8 mouse cellular contexts compared by ENCODE assay signal in genomic region chrX:36873765-36874164, GRCm38 (mm10). TPM values are rescaled to one million over a fixed set of nuclear protein-coding genes. Genes with fewer than 3 reads are reported as not detected.
DNase-seq lines count a peak whose midpoint lies in the region; ATAC-seq and TF ChIP-seq lines count a peak whose summit lies in the region.

Gene Ube2a, plus strand, starts transcription at chrX:36873900.
Gene C330007P06Rik, minus strand, starts transcription at chrX:36874111.

- no peaks in the 10 kb centered on the region for H3K9me3 ChIP-seq in midbrain, embryonic 16.5 days (replicated peaks; ENCODE audit: control insufficient read depth, low read length, poor library complexity, severe bottlenecking)

- no peaks in the 10 kb centered on the region for H3K27me3 ChIP-seq in midbrain, embryonic 16.5 days (ENCODE audit: control insufficient read depth, insufficient read depth, low read depth, low read length)

- H3K4me3 ChIP-seq in lung, adult 2 months (replicated peaks; ENCODE audit: extremely low read depth, low read depth, low read length): peak within 1 kb of the TSS; percentile 87
- H3K4me3 ChIP-seq in brown adipose tissue, adult 24 weeks (ENCODE audit: insufficient read depth, low read depth, low read length): peak within 1 kb of the TSS; percentile 96
- H3K4me3 ChIP-seq in midbrain, embryonic 16.5 days (ENCODE audit: low read depth, low read length): peak within 1 kb of the TSS; percentile 70

- H3K4me2 ChIP-seq in midbrain, embryonic 16.5 days (ENCODE audit: low read length): peak within 1 kb of the TSS; percentile 63

- TF ChIP-seq CTCF in lung, adult 2 months (IDR thresholded peaks at IDR 0.05; ENCODE audit: insufficient read depth, low read length): no peak

- H3K36me3 ChIP-seq in midbrain, embryonic 16.5 days (ENCODE audit: control insufficient read depth, insufficient read depth, low read length): no peaks in the 10 kb centered on the region

- no peak for TF ChIP-seq POLR2A in lung, adult 2 months (IDR thresholded peaks at IDR 0.05; ENCODE audit: borderline replicate concordance, extremely low read depth, low read depth, low read length)

- peak within 1 kb of the TSS; percentile 77 for H3K9ac ChIP-seq in midbrain, embryonic 16.5 days (ENCODE audit: low read depth, low read length)

- 33% methylated on average over 8 of the region's 8 CpGs for WGBS in lung, adult 2 months
- 20% methylated on average over 8 of the region's 8 CpGs for WGBS in midbrain, embryonic 16.5 days

- no peak for DNase-seq in lung, adult 2 months
- no peak for DNase-seq in lung, postnatal 25 days (ENCODE audit: low spot score)
- no peak for DNase-seq in heart, adult 8-10 months (ENCODE audit: low spot score)
- DNase-seq in layer of hippocampus, postnatal 36 days: no peak
- DNase-seq in ovary, adult 18-20 months (ENCODE audit: low spot score): no peak
- no peak for DNase-seq in cerebellum, postnatal 10 days

- peak; percentile 43 for ATAC-seq in midbrain, embryonic 16.5 days

- H3K27ac ChIP-seq in brown adipose tissue, adult 24 weeks (replicated peaks; ENCODE audit: low read depth, low read length): peak within 1 kb of the TSS; percentile 78
- H3K27ac ChIP-seq in midbrain, embryonic 16.5 days (ENCODE audit: low read length): peak within 1 kb of the TSS; percentile 76

- peaks cover 3% of the 10 kb centered on the region for H3K4me1 ChIP-seq in lung, adult 2 months (ENCODE audit: control insufficient read depth, insufficient read depth, low read length)
- H3K4me1 ChIP-seq in brown adipose tissue, adult 24 weeks (ENCODE audit: control insufficient read depth, insufficient read depth, insufficient read length, low read length): no peaks in the 10 kb centered on the region; the same call in 1 of the 2 replicates
- H3K4me1 ChIP-seq in midbrain, embryonic 16.5 days (ENCODE audit: control insufficient read depth, insufficient read depth, low read length): peaks cover 4% of the 10 kb centered on the region; the same call in 1 of the 2 replicates

RNA-seq across cellular contexts. Expression of gene Ube2a, which starts in this region (rescaled TPM):
- 23.1 and 27.1 TPM in 2 replicates for polyA plus RNA-seq in lung, adult 2 months (2012; rRNA removed)
- polyA plus RNA-seq in brown adipose tissue, adult 24 weeks (2012; ENCODE audit: insufficient read depth, insufficient read length, missing spikeins): 94.7 and 101 TPM in 2 replicates
- total RNA-seq in heart, adult 8-10 months (2022): 10 to 100 TPM; 61.7 to 72.1 (median 66.5) TPM
- total RNA-seq in layer of hippocampus, postnatal 36 days (2021): 10 to 100 TPM; 55.9 to 62.0 TPM
- 114 and 116 TPM in 2 replicates for polyA plus RNA-seq in midbrain, embryonic 16.5 days (2015; fragmentation: Nextera tagmentation; extraction: Ambion mirVana)

RNA-seq across cellular contexts. Expression of gene C330007P06Rik, which starts in this region (rescaled TPM):
- 18.6 and 22.7 TPM in 2 replicates for polyA plus RNA-seq in lung, adult 2 months (2012; rRNA removed)
- polyA plus RNA-seq in brown adipose tissue, adult 24 weeks (2012; ENCODE audit: insufficient read depth, insufficient read length, missing spikeins): 54.0 and 56.6 TPM in 2 replicates
- 10 to 100 TPM; 14.4 to 16.6 (median 15.4) TPM for total RNA-seq in heart, adult 8-10 months (2022)
- 10 to 100 TPM; 40.0 to 44.5 TPM for total RNA-seq in layer of hippocampus, postnatal 36 days (2021)
- polyA plus RNA-seq in midbrain, embryonic 16.5 days (2015; fragmentation: Nextera tagmentation; extraction: Ambion mirVana): 20.9 and 21.0 TPM in 2 replicates
